Mouse (Mus musculus): ENCODE measurements around the gene Lgals9.

GRCm38 (mm10) chr11:78990096-78990495 is 5.3 kb upstream of the Lgals9 start:
- TF ChIP-seq CTCF (IDR thresholded peaks at IDR 0.05; ENCODE audit: control insufficient read depth, insufficient read depth, low read length) (no peak), POLR2A (IDR thresholded peaks at IDR 0.05; ENCODE audit: borderline replicate concordance, control insufficient read depth, low read depth, low read length) (no peak)
